Mouse (Mus musculus): ENCODE measurements at regions not wholly inside any gene's neighbourhood (a gene's known extent, or its start where the extent isn't known, plus 50 kb on each side); places are given as distances from the start of the nearest gene placed in this dataset.
A peak's percentile ranks its signal among the peaks of the same experiment; 100 is the strongest.

DNA sequence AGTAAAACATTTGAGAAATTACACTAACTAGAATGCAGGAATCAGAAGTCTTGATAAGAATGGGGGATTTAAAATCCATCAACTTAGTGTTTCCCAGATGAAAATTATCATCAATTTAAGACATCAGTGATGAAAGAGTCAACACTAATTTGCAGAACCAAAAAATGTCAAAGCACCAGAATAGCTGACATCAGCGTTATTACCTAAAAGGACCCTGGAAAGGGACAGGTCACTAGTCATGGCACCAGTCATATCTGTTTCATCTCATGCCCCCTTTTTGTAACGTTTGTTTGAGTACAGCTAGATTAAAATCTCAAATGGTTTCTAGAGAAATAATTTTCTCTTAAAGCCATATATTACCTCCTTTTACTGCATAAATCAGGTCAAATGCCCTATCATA, 1638.7 kb downstream of the Grik2 start:
- DNase-seq (ENCODE audit: low read depth, low spot score): no peak

DNA sequence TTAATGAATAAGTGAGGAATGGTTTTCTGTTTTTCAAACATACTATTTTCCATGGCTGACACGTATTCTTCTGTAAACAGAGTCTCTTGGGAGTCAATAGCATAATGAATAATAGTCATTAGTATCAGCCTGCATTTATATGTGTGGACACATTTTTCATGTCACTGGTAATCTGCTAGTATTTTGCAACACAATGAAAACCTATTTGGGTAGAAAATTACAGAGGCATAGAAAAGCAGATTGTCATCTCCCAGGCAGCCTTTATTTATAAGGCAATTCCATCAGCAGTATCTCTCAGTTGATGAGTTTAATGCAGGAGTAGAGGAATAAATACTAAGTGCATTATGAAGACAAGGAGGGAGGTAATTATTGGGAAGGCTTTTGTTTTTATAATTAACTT, 1652.9 kb downstream of the Grik2 start:
- DNase-seq (ENCODE audit: low read depth, low spot score): peak; percentile 0
